Mouse (Mus musculus): ENCODE measurements around the gene Esrra. TPM values are rescaled to one million over a fixed set of nuclear protein-coding genes. Genes with fewer than 3 reads are reported as not detected.

Gene Esrra
- 10 to 100 TPM; 34.4 to 41.3 TPM for total RNA-seq (2023)

GRCm38 (mm10) chr19:6921647-6922567 is at the start of gene Esrra:
TSS of gene Esrra (minus strand) at chr19:6921813.

GRCm38 (mm10) chr19:6942249-6942691 is 20.7 kb upstream of the Esrra start, which contains the start of gene Gpr137:
TSS of gene Gpr137 (minus strand) at chr19:6942480.

DNA sequence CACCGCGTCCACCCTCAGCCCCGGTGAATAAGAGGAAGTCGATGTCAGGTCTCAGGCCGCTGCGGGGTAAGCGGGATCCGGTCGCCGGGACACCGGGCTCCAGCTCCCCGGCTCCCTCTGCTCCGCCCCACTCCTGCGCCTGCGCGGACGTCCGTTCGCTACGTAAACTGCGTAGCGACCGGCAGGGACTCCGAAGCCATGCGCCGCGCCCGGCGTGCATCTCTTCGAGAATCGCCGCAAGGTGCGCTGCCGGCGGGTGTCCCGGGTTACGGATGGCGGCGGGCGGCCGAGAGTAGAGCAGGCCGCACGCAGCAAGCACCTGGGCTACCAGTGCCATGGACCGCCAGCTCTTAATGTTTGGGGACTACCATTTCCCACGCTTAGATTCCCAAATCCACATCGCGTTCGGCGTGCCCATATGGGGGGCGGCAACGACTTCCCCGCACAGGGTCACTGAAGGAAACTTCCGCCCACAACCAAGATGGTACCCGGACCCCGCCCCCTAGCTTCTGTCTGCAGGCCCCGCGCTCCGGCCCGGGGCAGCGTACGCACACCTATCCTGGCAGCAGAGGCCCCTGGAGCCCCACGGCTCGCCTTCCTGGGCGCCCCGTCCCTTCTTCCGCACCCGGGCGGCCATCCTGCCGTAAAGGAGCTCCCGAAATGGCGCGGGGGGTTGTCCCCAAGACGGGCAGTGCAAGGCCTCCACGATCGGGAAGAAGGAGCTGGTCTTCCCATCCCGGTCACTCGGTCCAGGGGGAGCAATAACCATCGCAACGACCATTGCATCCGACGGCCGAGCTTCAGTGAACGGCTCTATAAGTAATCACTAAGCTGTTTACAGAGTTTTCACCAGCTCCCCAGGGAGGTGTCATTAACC is 20.0 kb upstream of the Esrra start, which contains the start of gene Bad:
TSS of gene Bad (plus strand) at position 490 of the 877 bp plus-strand sequence.

GRCm38 (mm10) chr19:6934195-6934977 is 12.8 kb upstream of the Esrra start, which contains the start of gene Kcnk4:
TSS of gene Kcnk4 (minus strand) at chr19:6934515.

GRCm38 (mm10) chr19:6925307-6925573 is 3.6 kb upstream of the Esrra start, which contains the start of gene Catsperz:
TSS of gene Catsperz (minus strand) at chr19:6925380.

GRCm38 (mm10) chr19:6909507-6910289 is 11.9 kb downstream of the Esrra start, which contains the start of the genes Trmt112 and Prdx5:
TSS of gene Trmt112 (plus strand) at chr19:6909698.
TSS of gene Prdx5 (minus strand) at chr19:6910106.

Other genes starting within 250 kb of the Esrra start
- 10 to 100 TPM; 40.2 to 46.5 TPM for gene Rps6ka4, start 81.2 kb downstream of the Esrra start, total RNA-seq (2023)
- gene Ccdc88b, start 63.6 kb downstream of the Esrra start, total RNA-seq (2023): 100 to 1,000 TPM in 1 of 2 experiments, 10 to 100 TPM in 1; 92.8 to 115 TPM
- 100 to 1,000 TPM; 122 to 142 TPM for gene Trmt112, start 12.1 kb downstream of the Esrra start, total RNA-seq (2023)
- gene Prdx5, start 11.7 kb downstream of the Esrra start, total RNA-seq (2023): 10 to 100 TPM; 66.4 to 71.5 TPM
- gene Catsperz, start 3.6 kb upstream of the Esrra start, total RNA-seq (2023): not detected
- gene Kcnk4, start 12.7 kb upstream of the Esrra start, total RNA-seq (2023): not detected
- gene Bad, start 20.0 kb upstream of the Esrra start, total RNA-seq (2023): 10 to 100 TPM; 12.0 to 20.5 TPM
- 10 to 100 TPM in 1 of 2 experiments, 1 to 10 TPM in 1; 8.3 to 10.8 TPM for gene Gpr137, start 20.7 kb upstream of the Esrra start, total RNA-seq (2023)
- gene Ppp1r14b, start 53.2 kb upstream of the Esrra start, total RNA-seq (2023): 100 to 1,000 TPM; 130 to 155 TPM
- 10 to 100 TPM; 13.8 TPM for gene Plcb3, start 54.7 kb upstream of the Esrra start, total RNA-seq (2023)
- 10 to 100 TPM; 17.0 to 22.9 TPM for gene Fkbp2, start 58.7 kb upstream of the Esrra start, total RNA-seq (2023)
- gene Vegfb, start 65.8 kb upstream of the Esrra start, total RNA-seq (2023): 10 to 100 TPM; 10.7 to 13.1 TPM
- 10 to 100 TPM; 25.1 to 28.3 TPM for gene Dnajc4, start 70.8 kb upstream of the Esrra start, total RNA-seq (2023)
- gene Nudt22, start 74.3 kb upstream of the Esrra start, total RNA-seq (2023): 1 to 10 TPM; 4.2 to 8.3 TPM
- 1 to 10 TPM; 2.1 to 3.4 TPM for gene Trpt1, start 74.3 kb upstream of the Esrra start, total RNA-seq (2023)
- gene Fermt3, start 97.7 kb upstream of the Esrra start, total RNA-seq (2023): 100 to 1,000 TPM; 179 to 199 TPM
- 100 to 1,000 TPM; 105 to 157 TPM for gene Stip1, start 118.2 kb upstream of the Esrra start, total RNA-seq (2023)
- 10 to 100 TPM; 12.1 to 16.4 TPM for gene Macrod1, start 135.0 kb upstream of the Esrra start, total RNA-seq (2023)
- not detected for gene Flrt1, start 183.9 kb upstream of the Esrra start, total RNA-seq (2023)